Mouse (Mus musculus) retina, embryonic 14.5 days (tissue): Measurements from ENCODE around the gene Ythdc1.
A peak's percentile ranks its signal among the peaks of the same experiment; 100 is the strongest.
"Not testable (repeated sequence)": the region's sequence is repeated elsewhere in the genome, so short reads cannot be mapped to it uniquely, and the experiment has no call there.

ENCODE experiments used
- DNase-seq: peaks from one replicate; pipeline ENCODE4 v3.0.0-alpha.2; 2015; ENCODE audit warnings: low spot score

Ythdc1 gene

GRCm38 (mm10) chr5:86803962-86804940, at the start of gene Ythdc1:
TSS of gene Ythdc1 (plus strand) at chr5:86804221.
- peak; percentile 95 for DNase-seq

GRCm38 (mm10) chr5:86769015-86769658, 34.9 kb upstream of the Ythdc1 start:
- no peak for DNase-seq

- no peak for DNase-seq
These were observed 33.0 kb upstream of the Ythdc1 start for GRCm38 (mm10) chr5:86771010-86771409.

GRCm38 (mm10) chr5:86776941-86777340, 27.1 kb upstream of the Ythdc1 start:
- no peak for DNase-seq

- no peak for DNase-seq
These were observed 25.6 kb upstream of the Ythdc1 start for GRCm38 (mm10) chr5:86778471-86778870.

GRCm38 (mm10) chr5:86783059-86783458, 21.0 kb upstream of the Ythdc1 start:
- DNase-seq: no peak

- no peak for DNase-seq
These were observed 19.8 kb upstream of the Ythdc1 start for GRCm38 (mm10) chr5:86784205-86784604.

- DNase-seq: no peak
These were observed 17.2 kb upstream of the Ythdc1 start for GRCm38 (mm10) chr5:86786798-86787197.

- no peak for DNase-seq
These were observed 14.1 kb upstream of the Ythdc1 start for GRCm38 (mm10) chr5:86789954-86790353.

GRCm38 (mm10) chr5:86792249-86792648, 11.8 kb upstream of the Ythdc1 start:
- DNase-seq: no peak

- no peak for DNase-seq
These were observed 11.2 kb upstream of the Ythdc1 start for GRCm38 (mm10) chr5:86792807-86793206.

GRCm38 (mm10) chr5:86816795-86817194, 12.8 kb downstream of the Ythdc1 start:
- no peak for DNase-seq

GRCm38 (mm10) chr5:86836378-86836777, 32.4 kb downstream of the Ythdc1 start:
- not testable (repeated sequence) for DNase-seq

- no peak for DNase-seq
These were observed 34.1 kb downstream of the Ythdc1 start for GRCm38 (mm10) chr5:86838110-86838509.

GRCm38 (mm10) chr5:86839472-86839871, 35.5 kb downstream of the Ythdc1 start:
- no peak for DNase-seq

GRCm38 (mm10) chr5:86840207-86840606, 36.2 kb downstream of the Ythdc1 start:
- DNase-seq: no peak

GRCm38 (mm10) chr5:86841261-86841660, 37.2 kb downstream of the Ythdc1 start:
- DNase-seq: not testable (repeated sequence)

- DNase-seq: peak; percentile 77
These were observed 46.1 kb downstream of the Ythdc1 start for GRCm38 (mm10) chr5:86850104-86850503.

- no peak for DNase-seq
These were observed 47.6 kb downstream of the Ythdc1 start for GRCm38 (mm10) chr5:86851658-86852057.

GRCm38 (mm10) chr5:86856505-86856904, 52.5 kb downstream of the Ythdc1 start:
- DNase-seq: not testable (repeated sequence)

GRCm38 (mm10) chr5:86857682-86858081, 53.7 kb downstream of the Ythdc1 start:
- no peak for DNase-seq

- no peak for DNase-seq
These were observed 54.3 kb downstream of the Ythdc1 start for GRCm38 (mm10) chr5:86858336-86858735.

- no peak for DNase-seq
These were observed 67.9 kb downstream of the Ythdc1 start for GRCm38 (mm10) chr5:86871877-86872276.
